Mouse (Mus musculus) gonadal fat pad, adult 2 months (tissue): ENCODE measurements around the gene Banp. TPM values are rescaled to one million over a fixed set of nuclear protein-coding genes. Genes with fewer than 3 reads are reported as not detected.

Source experiments
- DNase-seq: peaks from one replicate; pipeline ENCODE4 v3.0.0-alpha.2; 2012; ENCODE audit warnings: low read depth
- polyA plus RNA-seq: library from polyadenylated mRNA; depleted of rRNA; stranded (reverse); fragments of >200 nt; gene quantifications from 2 replicates; pipeline ENCODE4 v1.2.3, GENCODE M21; 2012

Banp gene
- polyA plus RNA-seq, 1 experiment: 33.9 TPM

- DNase-seq: no peak
Measured at GRCm38 (mm10) chr8:121980792-121981519, 31.4 kb downstream of the Banp start.

GRCm38 (mm10) chr8:121981520-121981895 lies 32.0 kb downstream of the Banp start:
- no peak for DNase-seq

DNA sequence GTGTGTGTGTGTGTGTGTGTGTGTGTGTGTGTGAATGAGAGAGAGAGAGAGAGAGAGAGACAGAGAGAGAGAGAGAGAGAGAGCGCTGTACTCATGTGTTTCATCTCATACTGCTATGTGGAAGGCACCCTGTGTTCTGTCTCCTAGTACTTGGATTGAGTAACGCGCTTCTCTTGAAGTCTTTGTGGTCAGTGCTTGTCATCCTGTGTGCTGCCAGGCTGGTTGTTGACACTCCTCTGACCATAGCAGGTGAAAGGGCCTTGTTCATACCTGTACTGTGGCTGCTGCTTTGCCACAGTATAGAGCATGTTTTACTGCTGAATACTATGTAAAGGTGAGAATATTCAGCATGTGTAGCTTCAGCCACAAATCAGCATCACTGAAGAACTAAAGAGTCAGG lies 36.1 kb downstream of the Banp start:
- no peak for DNase-seq

- DNase-seq: no peak
Measured at GRCm38 (mm10) chr8:121987892-121988291, 38.3 kb downstream of the Banp start.

GRCm38 (mm10) chr8:121990506-121991255 lies 41.1 kb downstream of the Banp start:
- DNase-seq: no peak

DNA sequence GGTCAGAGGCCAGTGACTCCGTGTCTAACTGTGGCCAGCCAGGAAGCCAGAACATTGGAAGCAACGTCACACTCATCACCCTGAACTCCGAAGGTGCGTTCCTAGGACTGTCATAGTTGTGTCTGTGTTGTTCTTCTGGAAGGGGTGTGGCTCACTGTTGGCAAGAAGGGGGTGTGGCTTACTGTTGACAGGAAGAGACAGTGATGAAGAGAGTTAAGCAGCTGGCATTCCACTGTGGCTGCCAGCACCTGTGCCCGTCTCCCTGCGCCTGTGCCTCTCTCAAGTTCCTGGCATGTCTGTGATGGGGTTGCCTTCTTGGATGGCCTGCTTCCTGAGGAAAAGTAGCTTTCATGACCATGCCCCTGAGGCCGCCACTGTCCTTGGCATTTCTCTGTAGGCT lies 42.1 kb downstream of the Banp start:
- no peak for DNase-seq

GRCm38 (mm10) chr8:121992911-121993310 lies 43.4 kb downstream of the Banp start:
- no peak for DNase-seq

- no peak for DNase-seq
Measured at GRCm38 (mm10) chr8:121995112-121995511, 45.6 kb downstream of the Banp start.

DNA sequence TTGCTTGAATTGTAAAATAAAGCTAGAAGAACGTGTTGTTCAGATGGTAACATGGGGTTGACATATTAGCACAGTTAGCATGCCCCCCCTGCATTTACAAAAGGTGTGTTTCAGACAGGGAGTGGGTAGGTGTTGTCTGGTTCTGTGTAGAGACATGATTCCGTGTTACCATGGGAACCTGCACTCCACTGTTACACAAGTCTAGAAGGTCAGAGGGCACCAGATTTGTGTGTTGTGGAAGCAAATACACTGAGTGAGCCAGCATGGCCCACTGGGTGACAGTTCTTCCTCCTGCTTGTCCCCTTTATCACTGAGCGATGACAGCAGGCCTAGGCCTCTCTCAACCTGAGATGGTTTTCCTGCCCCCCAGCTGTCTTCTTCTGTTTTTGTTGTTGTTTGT lies 46.3 kb downstream of the Banp start:
- no peak for DNase-seq

DNA sequence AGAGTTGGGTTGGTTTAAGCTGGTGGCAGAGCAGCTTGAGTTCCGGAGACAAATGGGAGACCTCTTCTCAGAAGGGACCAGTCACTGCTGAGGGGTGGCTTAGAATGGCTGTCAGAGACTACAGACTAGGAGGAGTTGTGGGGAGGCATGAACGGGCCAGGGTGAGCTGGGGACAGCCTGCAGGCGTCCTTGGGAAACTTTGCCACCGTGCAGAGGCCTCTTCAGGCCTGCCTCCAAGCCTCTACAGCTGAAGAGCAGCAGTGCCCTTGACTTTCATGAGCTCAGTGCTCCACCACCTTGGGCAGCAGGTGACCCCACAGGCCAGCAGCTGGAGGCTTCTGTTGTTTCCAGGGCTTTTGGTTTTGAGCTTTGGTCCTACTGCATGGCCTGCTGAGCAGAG lies 49.1 kb downstream of the Banp start:
- no peak for DNase-seq

- no peak for DNase-seq
Measured at GRCm38 (mm10) chr8:121999211-121999610, 49.7 kb downstream of the Banp start.

- no peak for DNase-seq
Measured at GRCm38 (mm10) chr8:122001339-122002115, 52.0 kb downstream of the Banp start.

GRCm38 (mm10) chr8:122003646-122004045 lies 54.1 kb downstream of the Banp start:
- no peak for DNase-seq

DNA sequence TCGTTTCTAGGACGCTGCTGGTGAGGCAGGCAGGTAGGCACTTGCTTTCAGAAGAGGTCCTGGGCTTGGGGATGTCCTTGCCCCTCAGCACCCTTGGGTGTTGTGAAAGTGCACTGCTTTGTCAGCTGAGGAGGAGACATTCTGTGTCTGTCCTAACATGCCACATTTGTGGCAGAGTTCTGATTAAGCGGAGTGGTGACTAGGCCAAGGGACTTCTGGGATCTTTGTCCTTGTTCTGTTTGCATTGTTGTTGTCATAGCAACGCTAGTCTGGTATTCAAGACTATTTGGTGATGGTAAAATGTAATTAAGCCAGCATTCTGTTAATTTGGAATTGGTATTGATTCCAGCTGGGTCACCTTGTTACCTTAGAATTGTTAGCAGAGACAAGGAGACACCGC lies 54.6 kb downstream of the Banp start:
- DNase-seq: no peak

DNA sequence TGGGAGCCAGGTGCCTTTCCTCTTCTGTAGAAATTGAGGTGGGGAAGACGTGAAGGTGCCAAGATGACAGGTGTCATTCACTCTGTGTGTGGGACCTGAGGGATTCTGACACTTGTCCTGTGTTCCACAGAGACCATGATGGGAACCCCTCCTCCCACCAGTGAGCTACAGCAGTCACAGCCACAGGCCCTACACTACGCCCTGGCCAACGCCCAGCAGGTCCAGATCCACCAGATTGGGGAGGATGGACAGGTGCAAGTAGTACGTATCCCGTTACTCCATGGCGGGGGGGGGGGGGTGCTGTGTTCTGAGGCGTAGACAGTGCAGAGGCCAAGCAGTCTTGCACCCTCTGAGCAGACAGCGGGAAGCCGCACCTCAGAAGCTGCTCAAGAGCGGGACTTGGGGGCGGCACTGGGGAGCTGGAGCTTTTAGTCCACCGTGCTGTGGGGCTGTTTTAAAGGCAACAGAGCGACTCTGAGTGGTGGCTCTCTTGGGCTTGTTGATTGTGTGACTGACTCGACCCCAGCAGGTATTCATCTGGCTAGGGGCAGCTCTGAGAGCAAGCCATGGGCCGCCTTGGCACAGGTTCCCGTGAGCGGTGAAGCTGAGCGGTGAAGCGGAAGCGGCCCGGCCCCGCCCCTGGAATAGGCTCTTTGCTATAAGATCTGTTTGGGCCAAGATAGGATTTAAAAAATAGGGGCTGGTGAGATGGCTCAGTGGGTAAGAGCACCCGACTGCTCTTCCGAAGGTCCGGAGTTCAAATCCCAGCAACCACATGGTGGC lies 56.1 kb downstream of the Banp start:
- DNase-seq: no peak

GRCm38 (mm10) chr8:122006688-122007484 lies 57.3 kb downstream of the Banp start:
- DNase-seq: no peak

- no peak for DNase-seq
Measured at GRCm38 (mm10) chr8:122008395-122008794, 58.8 kb downstream of the Banp start.

DNA sequence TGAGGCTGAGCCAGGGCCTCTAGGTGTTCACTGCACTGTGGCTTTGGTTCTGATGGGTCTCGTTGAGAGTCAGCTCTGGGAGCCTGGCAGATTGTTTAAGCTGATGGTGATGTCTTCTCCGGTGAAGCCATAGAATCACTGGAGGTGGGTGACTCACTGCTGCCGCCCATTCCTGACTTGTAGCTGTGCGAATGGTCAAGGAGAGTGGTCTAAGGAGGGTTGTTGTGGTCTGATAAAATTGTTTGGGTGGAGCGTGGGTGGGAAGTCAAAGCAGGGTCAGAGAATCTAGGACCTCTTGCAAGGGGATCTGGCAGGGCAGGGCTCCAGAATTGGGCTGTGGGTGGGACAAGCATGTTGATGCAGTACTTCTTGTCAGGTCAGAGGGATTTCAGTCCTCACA lies 61.1 kb downstream of the Banp start:
- no peak for DNase-seq

DNA sequence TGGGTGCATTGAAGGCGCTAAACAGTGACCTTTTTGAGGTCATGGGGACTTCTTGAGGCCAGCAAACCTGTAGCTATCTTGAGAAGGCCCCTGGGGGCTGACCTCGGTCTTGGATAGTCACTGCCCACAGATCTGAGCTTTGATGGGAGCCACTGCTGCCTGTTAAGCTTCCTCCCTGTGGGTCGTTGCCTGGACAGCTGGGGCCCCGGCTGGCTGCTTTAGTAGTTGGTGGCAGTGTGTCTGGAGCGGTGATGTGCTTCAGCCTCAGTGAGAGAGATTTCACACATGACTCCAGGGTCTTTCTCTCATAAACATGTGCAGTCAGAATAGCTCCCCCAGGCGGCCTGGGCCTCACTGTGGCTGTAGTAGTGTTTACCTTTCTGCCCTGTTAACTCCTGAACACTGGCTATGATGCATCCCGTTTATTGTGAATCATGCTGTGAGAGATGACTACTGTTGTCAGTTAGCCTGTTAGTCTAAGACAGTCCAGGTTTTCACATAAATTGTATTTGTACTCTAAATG lies 61.6 kb downstream of the Banp start:
- DNase-seq: no peak

- no peak for DNase-seq
Measured at GRCm38 (mm10) chr8:122014606-122015005, 65.1 kb downstream of the Banp start.
